Mouse (Mus musculus) olfactory bulb, adult 2 months (tissue): ENCODE measurements around the gene Aig1.

Experiments used
- CTCF ChIP-seq: fragments of 200-500 bp; IDR thresholded peaks from 2 replicates; pipeline ENCODE4 v1.5.1; 2012; ENCODE audit warnings: low read depth, mild to moderate bottlenecking, low read length, moderate library complexity; ENCODE audit not compliant: insufficient read depth
- POLR2A ChIP-seq: fragments of 200-500 bp; IDR thresholded peaks from 2 replicates; pipeline ENCODE4 v1.6.1; 2012; ENCODE audit warnings: mild to moderate bottlenecking, low read depth, low read length, moderate library complexity; ENCODE audit not compliant: insufficient read depth

DNA sequence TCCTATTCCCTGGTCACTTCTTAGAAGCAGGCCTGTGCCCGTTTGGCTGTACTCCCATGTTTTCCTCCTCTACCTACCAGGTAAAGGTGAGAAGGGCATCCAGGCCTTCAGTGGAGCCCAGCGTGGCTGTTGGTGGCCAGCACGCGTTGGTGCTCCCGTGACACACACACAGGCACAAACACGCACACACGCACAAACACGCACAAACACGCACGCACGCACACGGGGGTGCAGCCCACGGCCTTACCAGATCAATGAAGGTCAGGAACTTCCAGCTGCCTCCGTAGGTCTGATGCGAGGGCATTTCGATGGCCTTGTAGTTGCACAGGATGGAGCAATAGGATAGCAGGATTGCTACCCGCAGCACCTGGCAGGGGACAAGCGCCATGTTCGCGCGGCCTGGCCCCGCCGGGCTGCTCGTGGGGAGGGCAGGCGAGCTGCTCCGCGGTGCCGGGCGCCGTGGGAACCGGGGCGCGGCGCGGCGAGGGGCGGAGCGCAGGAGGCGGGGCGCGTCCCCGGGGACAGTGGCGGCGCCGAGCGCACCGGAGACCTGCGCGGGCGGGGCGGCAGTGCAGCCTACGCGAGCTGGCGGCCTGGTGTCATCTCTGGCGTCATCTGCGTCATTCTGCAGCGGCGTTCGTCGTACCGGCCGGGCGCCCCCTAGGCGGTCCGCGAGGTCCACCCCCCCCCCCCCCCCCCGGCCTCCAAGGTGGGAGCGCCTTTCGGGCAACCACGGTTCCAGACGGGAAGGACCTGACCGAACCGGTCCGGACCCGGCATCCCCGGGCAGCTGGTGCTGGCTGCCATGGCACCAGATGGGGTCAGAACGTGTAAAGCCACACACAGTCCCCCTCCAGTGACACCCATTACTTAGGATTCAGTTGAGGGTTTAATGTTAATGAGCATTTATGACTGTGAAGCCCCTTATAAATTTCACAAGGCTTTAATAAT is at the start of gene Aig1:
- TF ChIP-seq CTCF (no peak), POLR2A (peak; percentile 73)
